Comparison of ENCODE assay signal across 27 mouse cellular contexts in genomic region chr5:34002636-34003035, GRCm38 (mm10). TPM values are rescaled to one million over a fixed set of nuclear protein-coding genes. Genes with fewer than 3 reads are reported as not detected.
DNase-seq lines count a peak whose midpoint lies in the region; ATAC-seq and TF ChIP-seq lines count a peak whose summit lies in the region.
"Had no signal": no experiment of that assay in that cellular context is flagged by ENCODE, and none has a peak within 500 bp of the region (broad histone marks: within the 10 kb centered on the region; RNA-seq: fewer than 3 reads in every experiment).

No protein-coding gene starts in this region.

- H3K27ac ChIP-seq in forebrain, embryonic 13.5 days = peak overlapping the region; percentile 31; the same call in 1 of the 2 replicates
- no peak overlapping the region for H3K27ac ChIP-seq in forebrain, embryonic 12.5 days
- no peak overlapping the region for H3K27ac ChIP-seq in forebrain, postnatal 0 days (ENCODE audit: low read depth, low read length)
- no peak overlapping the region for H3K27ac ChIP-seq in lung, postnatal 0 days (ENCODE audit: low read length)
- H3K27ac ChIP-seq: embryonic facial prominence, embryonic 12.5 days; embryonic facial prominence, embryonic 15.5 days; heart, adult 2 months; heart, embryonic 10.5 days; heart, embryonic 13.5 days; hindbrain, embryonic 13.5 days had no signal

- TF ChIP-seq EP300 in lung, postnatal 0 days (IDR thresholded peaks at IDR 0.05) = no peak

- no peaks in the 10 kb centered on the region for H3K9me3 ChIP-seq in forebrain, embryonic 13.5 days (replicated peaks)
- no peaks in the 10 kb centered on the region for H3K9me3 ChIP-seq in forebrain, embryonic 12.5 days
- no peaks in the 10 kb centered on the region for H3K9me3 ChIP-seq in forebrain, postnatal 0 days (ENCODE audit: low read length)
- no peaks in the 10 kb centered on the region for H3K9me3 ChIP-seq in lung, postnatal 0 days (ENCODE audit: low read length)
- H3K9me3 ChIP-seq: embryonic facial prominence, embryonic 12.5 days; embryonic facial prominence, embryonic 15.5 days; heart, embryonic 10.5 days; heart, embryonic 13.5 days; hindbrain, embryonic 13.5 days had no signal

- H3K9ac ChIP-seq in forebrain, embryonic 13.5 days = no peak overlapping the region
- H3K9ac ChIP-seq in forebrain, embryonic 12.5 days = no peak overlapping the region
- H3K9ac ChIP-seq in forebrain, postnatal 0 days = no peak overlapping the region
- H3K9ac ChIP-seq in lung, postnatal 0 days (replicated peaks; ENCODE audit: low read depth) = no peak overlapping the region
- H3K9ac ChIP-seq: embryonic facial prominence, embryonic 12.5 days; embryonic facial prominence, embryonic 15.5 days; heart, embryonic 13.5 days had no signal

- 46% methylated on average over 4 of the region's 4 CpGs for WGBS in forebrain, embryonic 13.5 days
- 76% methylated on average over 4 of the region's 4 CpGs for WGBS in forebrain, embryonic 12.5 days
- WGBS in forebrain, postnatal 0 days = 32% methylated on average over 4 of the region's 4 CpGs
- WGBS in lung, postnatal 0 days = 83% methylated on average over 4 of the region's 4 CpGs

- H3K36me3 ChIP-seq in forebrain, embryonic 13.5 days (ENCODE audit: poor library complexity, severe bottlenecking) = peaks cover 24% of the 10 kb centered on the region
- peaks cover 21% of the 10 kb centered on the region for H3K36me3 ChIP-seq in forebrain, embryonic 12.5 days (replicated peaks)
- peaks cover 39% of the 10 kb centered on the region; the same call in 1 of the 2 replicates for H3K36me3 ChIP-seq in forebrain, postnatal 0 days (ENCODE audit: insufficient read depth)
- no peaks in the 10 kb centered on the region for H3K36me3 ChIP-seq in lung, postnatal 0 days (ENCODE audit: insufficient read depth, low read length)
- H3K36me3 ChIP-seq: embryonic facial prominence, embryonic 12.5 days; embryonic facial prominence, embryonic 15.5 days; heart, embryonic 10.5 days; heart, embryonic 13.5 days had no signal

- peaks cover 5% of the 10 kb centered on the region; the same call in 1 of the 2 replicates for H3K27me3 ChIP-seq in forebrain, embryonic 13.5 days
- H3K27me3 ChIP-seq in forebrain, embryonic 12.5 days = peaks cover 10% of the 10 kb centered on the region
- H3K27me3 ChIP-seq in forebrain, postnatal 0 days (ENCODE audit: insufficient read depth, low read length) = no peaks in the 10 kb centered on the region
- H3K27me3 ChIP-seq in lung, postnatal 0 days (replicated peaks; ENCODE audit: insufficient read depth, low read length) = peaks cover 19% of the 10 kb centered on the region
- H3K27me3 ChIP-seq: hindbrain, embryonic 13.5 days had no signal

- TF ChIP-seq POLR2A in brain, embryonic 14.5 days (IDR thresholded peaks at IDR 0.05; ENCODE audit: borderline replicate concordance, extremely low read depth, insufficient read depth, insufficient read length, poor library complexity, severe bottlenecking) = no peak

- intact Hi-C loops in gastrocnemius, postnatal 36 days (cut with DNase I) = no loop called here

- DNase-seq in gastrocnemius, postnatal 25 days = peak; percentile 0
- no peak for DNase-seq in gastrocnemius, postnatal 36 days
- DNase-seq in brain, embryonic 14.5 days (ENCODE audit: low read depth) = peak; percentile 68
- no peak for DNase-seq in forebrain, postnatal 0 days
- DNase-seq in testis, postnatal 14 days (ENCODE audit: low spot score) = no peak
- no peak for DNase-seq in lung, postnatal 0 days (ENCODE audit: low spot score)
- DNase-seq: adrenal gland, adult 8-10 months; adrenal gland, postnatal 25 days; cerebellum, adult 11 months; cerebellum, adult 9-11 months; gastrocnemius, postnatal 10 days; heart, adult 2 months; kidney, adult 18-20 months had no signal

- no peak for TF ChIP-seq CTCF in brain, embryonic 14.5 days (IDR thresholded peaks at IDR 0.05; ENCODE audit: borderline replicate concordance, extremely low read depth, insufficient read depth, insufficient read length)
- no peak for TF ChIP-seq CTCF in forebrain, postnatal 0 days (IDR thresholded peaks at IDR 0.05; ENCODE audit: low read depth)
- TF ChIP-seq CTCF in lung, postnatal 0 days (IDR thresholded peaks at IDR 0.05) = no peak

- no peak overlapping the region for H3K4me3 ChIP-seq in forebrain, embryonic 13.5 days
- no peak overlapping the region for H3K4me3 ChIP-seq in forebrain, embryonic 12.5 days (replicated peaks)
- H3K4me3 ChIP-seq in forebrain, postnatal 0 days (ENCODE audit: low read depth, low read length) = no peak overlapping the region
- no peak overlapping the region for H3K4me3 ChIP-seq in lung, postnatal 0 days (ENCODE audit: low read depth, low read length)
- H3K4me3 ChIP-seq: embryonic facial prominence, embryonic 12.5 days; embryonic facial prominence, embryonic 15.5 days; heart, adult 2 months; heart, embryonic 10.5 days; heart, embryonic 13.5 days; hindbrain, embryonic 13.5 days had no signal

- peak; percentile 31; the same call in 1 of the 2 replicates for ATAC-seq in forebrain, embryonic 13.5 days
- no peak for ATAC-seq in forebrain, embryonic 12.5 days (ENCODE audit: low FRiP score)
- peak; percentile 46; the same call in 1 of the 2 replicates for ATAC-seq in forebrain, postnatal 0 days
- no peak for ATAC-seq in lung, postnatal 0 days
- ATAC-seq: activated CD4-positive, CD25-positive, alpha-beta regulatory T cell, adult 4 months; hindbrain, embryonic 16.5 days; inflammation-experienced regulatory T-cells, adult 6 months; intestine, embryonic 16.5 days had no signal

- H3K4me1 ChIP-seq in forebrain, embryonic 13.5 days = peaks cover 48% of the 10 kb centered on the region
- H3K4me1 ChIP-seq in forebrain, embryonic 12.5 days = peaks cover 31% of the 10 kb centered on the region
- peaks cover 21% of the 10 kb centered on the region for H3K4me1 ChIP-seq in forebrain, postnatal 0 days (ENCODE audit: insufficient read depth)
- no peaks in the 10 kb centered on the region for H3K4me1 ChIP-seq in lung, postnatal 0 days (ENCODE audit: insufficient read depth, low read depth, low read length)
- H3K4me1 ChIP-seq: embryonic facial prominence, embryonic 12.5 days had no signal

- no peak overlapping the region for H3K4me2 ChIP-seq in forebrain, embryonic 13.5 days
- no peak overlapping the region for H3K4me2 ChIP-seq in forebrain, embryonic 12.5 days
- no peak overlapping the region for H3K4me2 ChIP-seq in forebrain, postnatal 0 days (ENCODE audit: low read depth)
- H3K4me2 ChIP-seq in lung, postnatal 0 days (replicated peaks; ENCODE audit: low read depth, low read length) = no peak overlapping the region
- H3K4me2 ChIP-seq: embryonic facial prominence, embryonic 12.5 days; embryonic facial prominence, embryonic 15.5 days; heart, embryonic 13.5 days; hindbrain, embryonic 13.5 days had no signal

RNA-seq across cellular contexts. Expression of gene Nat8l, which starts 6.9 kb away (rescaled TPM):
- 3.2 and 3.7 TPM in 2 replicates for polyA plus RNA-seq in forebrain, embryonic 13.5 days (2015; fragmentation: Nextera tagmentation; extraction: Ambion mirVana)
- polyA plus RNA-seq in forebrain, embryonic 12.5 days (2016; fragmentation: Nextera tagmentation; extraction: Ambion mirVana) = 2.4 and 3.1 TPM in 2 replicates
- under 1 TPM; 0.08 to 0.59 TPM for total RNA-seq in gastrocnemius, postnatal 25 days (2021)
- under 1 TPM; 0.05 to 0.20 TPM for total RNA-seq in gastrocnemius, postnatal 36 days (2021)
- 16.1 and 24.2 TPM in 2 replicates for polyA plus RNA-seq in brain, embryonic 14.5 days (2012; rRNA removed)
- 28.1 and 31.8 TPM in 2 replicates for total RNA-seq in forebrain, postnatal 0 days (2014; rRNA removed)
- polyA plus RNA-seq in forebrain, postnatal 0 days (2015; fragmentation: Nextera tagmentation; extraction: Ambion mirVana) = 4.3 and 4.9 TPM in 2 replicates
- 0.20 and 0.29 TPM in 2 replicates for polyA plus RNA-seq in lung, postnatal 0 days (2015; fragmentation: Nextera tagmentation; extraction: Ambion mirVana)
- polyA plus RNA-seq: activated CD4-positive, CD25-positive, alpha-beta regulatory T cell, adult 4 months; inflammation-experienced regulatory T-cells, adult 6 months had no signal

RNA-seq across cellular contexts. Expression of gene Gm1673, which starts 19.4 kb away (rescaled TPM):
- 477 and 493 TPM in 2 replicates for polyA plus RNA-seq in forebrain, embryonic 13.5 days (2015; fragmentation: Nextera tagmentation; extraction: Ambion mirVana)
- 387 and 405 TPM in 2 replicates for polyA plus RNA-seq in forebrain, embryonic 12.5 days (2016; fragmentation: Nextera tagmentation; extraction: Ambion mirVana)
- not detected for total RNA-seq in gastrocnemius, postnatal 25 days (2021)
- total RNA-seq in gastrocnemius, postnatal 36 days (2021) = not detected
- 493 and 866 TPM in 2 replicates for polyA plus RNA-seq in brain, embryonic 14.5 days (2012; rRNA removed)
- total RNA-seq in forebrain, postnatal 0 days (2014; rRNA removed) = 539 and 762 TPM in 2 replicates
- 747 and 963 TPM in 2 replicates for polyA plus RNA-seq in forebrain, postnatal 0 days (2015; fragmentation: Nextera tagmentation; extraction: Ambion mirVana)
- polyA plus RNA-seq in lung, postnatal 0 days (2015; fragmentation: Nextera tagmentation; extraction: Ambion mirVana) = 26.9 and 30.8 TPM in 2 replicates
- total RNA-seq: common myeloid progenitor, adult 5-6 weeks; gastrocnemius, adult 18-20 months; hematopoietic stem cell, adult 5-6 weeks had no signal
- polyA plus RNA-seq: activated CD4-positive, CD25-positive, alpha-beta regulatory T cell, adult 4 months had no signal

Comparison
In these comparisons a context has a peak if more than half of its experiments do, and no peak if none do; other contexts are left out.
1. ATAC-seq: peak in forebrain, embryonic 13.5 days (single experiment) and forebrain, postnatal 0 days (single experiment); none in forebrain, embryonic 12.5 days (single experiment) and lung, postnatal 0 days (single experiment).
2. DNase-seq: peak in gastrocnemius, postnatal 25 days (single experiment) and brain, embryonic 14.5 days (single experiment); none in gastrocnemius, postnatal 36 days (0 of 2), forebrain, postnatal 0 days (single experiment), testis, postnatal 14 days (single experiment) and lung, postnatal 0 days (single experiment).
3. RNA of gene Gm1673, which starts 19.4 kb away (polyA plus RNA-seq): 747 to 963 TPM in forebrain, postnatal 0 days, 493 to 866 TPM in brain, embryonic 14.5 days, 477 to 493 TPM in forebrain, embryonic 13.5 days and 387 to 405 TPM in forebrain, embryonic 12.5 days; 26.9 to 30.8 TPM in lung, postnatal 0 days; every median in the first group is over 10 times any median in the second.